Mouse (Mus musculus): ENCODE measurements at regions not wholly inside any gene's neighbourhood (a gene's known extent, or its start where the extent isn't known, plus 50 kb on each side); places are given as distances from the start of the nearest gene placed in this dataset.

- DNase-seq, result no peak
Observed at GRCm38 (mm10) chr10:17372905-17373304, 350.1 kb upstream of the Cited2 start.

GRCm38 (mm10) chr10:17374047-17374446 lies 349.0 kb upstream of the Cited2 start:
- no peak for DNase-seq

- no peak for DNase-seq
Observed at GRCm38 (mm10) chr10:17382990-17383389, 340.0 kb upstream of the Cited2 start.

GRCm38 (mm10) chr10:17385181-17385580 lies 337.8 kb upstream of the Cited2 start:
- no peak for DNase-seq

- no peak for DNase-seq
Observed at GRCm38 (mm10) chr10:17387296-17387695, 335.7 kb upstream of the Cited2 start.

GRCm38 (mm10) chr10:17395495-17396224 lies 327.4 kb upstream of the Cited2 start:
- DNase-seq, result no peak

- no peak for DNase-seq
Observed at GRCm38 (mm10) chr10:17403899-17404298, 319.1 kb upstream of the Cited2 start.

- DNase-seq, result no peak
Observed at GRCm38 (mm10) chr10:17407854-17408606, 315.0 kb upstream of the Cited2 start.

- no peak for DNase-seq
Observed at GRCm38 (mm10) chr10:17408781-17409180, 314.2 kb upstream of the Cited2 start.

GRCm38 (mm10) chr10:17411300-17411987 lies 311.6 kb upstream of the Cited2 start:
- DNase-seq, result no peak

- no peak for DNase-seq
Observed at GRCm38 (mm10) chr10:17415112-17415511, 307.9 kb upstream of the Cited2 start.

GRCm38 (mm10) chr10:17416121-17416520 lies 306.9 kb upstream of the Cited2 start:
- DNase-seq, result no peak

- no peak for DNase-seq
Observed at GRCm38 (mm10) chr10:17417394-17417793, 305.6 kb upstream of the Cited2 start.

GRCm38 (mm10) chr10:17418227-17418685 lies 304.8 kb upstream of the Cited2 start:
- no peak for DNase-seq

GRCm38 (mm10) chr10:17423584-17424278 lies 299.3 kb upstream of the Cited2 start:
- DNase-seq, result no peak

- DNase-seq, result no peak
Observed at GRCm38 (mm10) chr10:17426197-17426596, 296.8 kb upstream of the Cited2 start.

GRCm38 (mm10) chr10:17427316-17427715 lies 295.7 kb upstream of the Cited2 start:
- no peak for DNase-seq

GRCm38 (mm10) chr10:17428315-17428714 lies 294.7 kb upstream of the Cited2 start:
- no peak for DNase-seq

- DNase-seq, result no peak
Observed at GRCm38 (mm10) chr10:17431068-17431467, 291.9 kb upstream of the Cited2 start.

- DNase-seq, result no peak
Observed at GRCm38 (mm10) chr10:17434098-17434497, 288.9 kb upstream of the Cited2 start.

- no peak for DNase-seq
Observed at GRCm38 (mm10) chr10:17450240-17450639, 272.8 kb upstream of the Cited2 start.

- no peak for DNase-seq
Observed at GRCm38 (mm10) chr10:17470880-17471279, 252.1 kb upstream of the Cited2 start.

GRCm38 (mm10) chr10:17472536-17472935 lies 250.5 kb upstream of the Cited2 start:
- DNase-seq, result no peak

Measured in cerebellum, adult 11-12 months (tissue).